In genomic region chr8:11627717-11628116, GRCm38 (mm10) we compare ENCODE assay signal across 16 mouse cellular contexts.
"Had no signal": no experiment of that assay in that cellular context is flagged by ENCODE, and none has a peak within 500 bp of the region (broad histone marks: within the 10 kb centered on the region; RNA-seq: fewer than 3 reads in every experiment).

No protein-coding gene starts in this region.

- H3K9me3 ChIP-seq: heart, embryonic 10.5 days; heart, embryonic 12.5 days; hindbrain, embryonic 10.5 days; hindbrain, embryonic 12.5 days; limb, embryonic 13.5 days; limb, embryonic 15.5 days; liver, embryonic 12.5 days had no signal

- H3K27ac ChIP-seq: heart, embryonic 10.5 days; hindbrain, embryonic 10.5 days; hindbrain, embryonic 12.5 days; hindbrain, embryonic 14.5 days; limb, embryonic 13.5 days; limb, embryonic 15.5 days; liver, embryonic 12.5 days; liver, embryonic 14.5 days had no signal

- H3K4me2 ChIP-seq: heart, embryonic 12.5 days; hindbrain, embryonic 12.5 days; hindbrain, embryonic 14.5 days; limb, embryonic 13.5 days; limb, embryonic 15.5 days; liver, embryonic 12.5 days had no signal

- H3K9ac ChIP-seq: heart, embryonic 12.5 days; hindbrain, embryonic 12.5 days; hindbrain, embryonic 14.5 days; limb, embryonic 13.5 days; limb, embryonic 15.5 days; liver, embryonic 12.5 days; liver, embryonic 14.5 days had no signal

- H3K27me3 ChIP-seq: heart, embryonic 12.5 days; hindbrain, embryonic 12.5 days; limb, embryonic 13.5 days; limb, embryonic 15.5 days; liver, embryonic 12.5 days had no signal

- H3K4me3 ChIP-seq: heart, embryonic 10.5 days; heart, embryonic 12.5 days; hindbrain, embryonic 10.5 days; hindbrain, embryonic 12.5 days; limb, embryonic 13.5 days; limb, embryonic 15.5 days; liver, embryonic 12.5 days had no signal

- ATAC-seq: intestine, embryonic 16.5 days; liver, embryonic 12.5 days had no signal

- DNase-seq: heart, postnatal 10 days; heart, postnatal 4 days; kidney, adult 18-20 months; kidney, postnatal 10 days; left cerebral cortex, postnatal 4 days; lung, adult 18-20 months had no signal
